Mouse (Mus musculus) heart, embryonic 11.5 days (tissue): ENCODE measurements around the gene Ntsr1. TPM values are rescaled to one million over a fixed set of nuclear protein-coding genes. Genes with fewer than 3 reads are reported as not detected.

Experiments used
- ATAC-seq: fragments of 200-750 bp; cut with Nextera tagmentation; replicated peaks from 2 replicates; pipeline ENCODE4 v1.8.0; 2017; ENCODE audit warnings: moderate library complexity; ENCODE audit not compliant: insufficient number of reproducible peaks, low FRiP score, low TSS enrichment
- H3K27ac ChIP-seq: fragments of 300-500 bp; sonication (generic); 2 replicates; pipeline ENCODE4 v1.5.1; 2014; ENCODE audit warnings: mild to moderate bottlenecking, low read depth, low read length
- H3K27me3 ChIP-seq: fragments of 300-500 bp; sonication (generic); 2 replicates; pipeline ENCODE4 v1.6.1; 2014; ENCODE audit warnings: mild to moderate bottlenecking, low read length, mixed read lengths; ENCODE audit not compliant: control insufficient read depth, insufficient read depth
- H3K36me3 ChIP-seq: fragments of 300-500 bp; sonication (generic); 2 replicates; pipeline ENCODE4 v1.6.1; 2014; ENCODE audit warnings: mild to moderate bottlenecking, low read length, moderate library complexity, mixed read lengths; ENCODE audit not compliant: control insufficient read depth, insufficient read depth
- H3K4me1 ChIP-seq: fragments of 300-500 bp; sonication (generic); 2 replicates; pipeline ENCODE4 v1.6.1; 2014; ENCODE audit warnings: low read length; ENCODE audit not compliant: control insufficient read depth, insufficient read depth
- H3K4me2 ChIP-seq: fragments of 300-500 bp; sonication (generic); 2 replicates; pipeline ENCODE4 v1.6.1; 2014; ENCODE audit warnings: mild to moderate bottlenecking, moderate library complexity
- H3K4me3 ChIP-seq: fragments of 300-500 bp; sonication (generic); 2 replicates; pipeline ENCODE4 v1.5.1; 2014; ENCODE audit warnings: low read depth, low read length
- H3K9ac ChIP-seq: fragments of 300-500 bp; sonication (generic); 2 replicates; pipeline ENCODE4 v1.6.1; 2014; ENCODE audit warnings: mild to moderate bottlenecking, low read depth, low read length, moderate library complexity
- H3K9me3 ChIP-seq: fragments of 300-500 bp; sonication (generic); replicated peaks from 2 replicates; pipeline ENCODE4 v1.6.1; 2016; ENCODE audit warnings: low read length; ENCODE audit not compliant: control insufficient read depth
- WGBS: fragments of 180-500 bp; shearing (Covaris S2); extraction: QIAGEN DNeasy Blood & Tissue Kit; methylation state at CpG from one replicate; pipeline ENCODE4 v1.1.7; 2014; ENCODE audit not compliant: insufficient replicate concordance; 5-methylcytosine and 5-hydroxymethylcytosine counted together
- polyA plus RNA-seq: library from polyadenylated mRNA; unstranded; fragments of >200 nt; fragmentation: Nextera tagmentation; extraction: Ambion mirVana; gene quantifications from 2 replicates; pipeline ENCODE4 v1.2.1, GENCODE M21; 2014

Ntsr1 gene
- 0.36 and 0.52 TPM in 2 replicates for polyA plus RNA-seq

- no peak within 1 kb of the TSS for H3K9ac ChIP-seq
- peaks cover 5% of the 10 kb centered on the region; the same call in 1 of the 2 replicates for H3K4me1 ChIP-seq
- WGBS: under 1% methylated on average over 30 of the region's 30 CpGs
- H3K27ac ChIP-seq: no peak within 1 kb of the TSS
- H3K4me3 ChIP-seq: peak within 1 kb of the TSS; percentile 36
- H3K4me2 ChIP-seq: peak within 1 kb of the TSS; percentile 71
- peaks cover 55% of the 10 kb centered on the region for H3K27me3 ChIP-seq
- no peaks in the 10 kb centered on the region for H3K36me3 ChIP-seq
- H3K9me3 ChIP-seq: no peaks in the 10 kb centered on the region
- ATAC-seq: no peak
Measured at GRCm38 (mm10) chr2:180499741-180500140, at the start of gene Ntsr1. Ntsr1 (plus strand) TSS chr2:180499976.

GRCm38 (mm10) chr2:180450529-180450928, 49.2 kb upstream of the Ntsr1 start:
- no peaks in the 10 kb centered on the region for H3K36me3 ChIP-seq
- H3K27ac ChIP-seq: no peak overlapping the region
- no peak overlapping the region for H3K4me3 ChIP-seq
- peaks cover 4% of the 10 kb centered on the region; the same call in 1 of the 2 replicates for H3K4me1 ChIP-seq
- no peak overlapping the region for H3K9ac ChIP-seq
- H3K4me2 ChIP-seq: no peak overlapping the region
- H3K9me3 ChIP-seq: no peaks in the 10 kb centered on the region
- ATAC-seq: no peak
- no peaks in the 10 kb centered on the region; the same call in 1 of the 2 replicates for H3K27me3 ChIP-seq
- 77% methylated on average over 5 of the region's 5 CpGs for WGBS

- peak within 1 kb of the TSS; percentile 39; the same call in 1 of the 2 replicates for H3K9ac ChIP-seq
- 2% methylated on average over 65 of the region's 65 CpGs for WGBS
- peak; percentile 91 for ATAC-seq
- H3K27me3 ChIP-seq: peaks cover 30% of the 10 kb centered on the region
- no peaks in the 10 kb centered on the region for H3K9me3 ChIP-seq
- H3K4me2 ChIP-seq: peak within 1 kb of the TSS; percentile 93
- H3K27ac ChIP-seq: no peak within 1 kb of the TSS
- peaks cover 6% of the 10 kb centered on the region; the same call in 1 of the 2 replicates for H3K4me1 ChIP-seq
- H3K36me3 ChIP-seq: no peaks in the 10 kb centered on the region
- peak within 1 kb of the TSS; percentile 55 for H3K4me3 ChIP-seq
Measured at GRCm38 (mm10) chr2:180455723-180456698, 43.8 kb upstream of the Ntsr1 start, which contains the start of gene Slco4a1. Slco4a1 (plus strand) TSS chr2:180456245.

GRCm38 (mm10) chr2:180456705-180457104, 43.1 kb upstream of the Ntsr1 start:
- no peaks in the 10 kb centered on the region for H3K9me3 ChIP-seq
- H3K9ac ChIP-seq: 0 out of 2 replicates have a peak overlapping the region, but pooled peaks have one; percentile 39
- peak overlapping the region; percentile 55 for H3K4me3 ChIP-seq
- no peak overlapping the region for H3K27ac ChIP-seq
- no peaks in the 10 kb centered on the region for H3K36me3 ChIP-seq
- peaks cover 6% of the 10 kb centered on the region; the same call in 1 of the 2 replicates for H3K4me1 ChIP-seq
- WGBS: 1% methylated on average over 27 of the region's 28 CpGs
- peaks cover 30% of the 10 kb centered on the region for H3K27me3 ChIP-seq
- H3K4me2 ChIP-seq: peak overlapping the region; percentile 93
- no peak for ATAC-seq

GRCm38 (mm10) chr2:180457680-180458079, 42.1 kb upstream of the Ntsr1 start:
- no peak overlapping the region for H3K27ac ChIP-seq
- H3K36me3 ChIP-seq: no peaks in the 10 kb centered on the region
- H3K27me3 ChIP-seq: peaks cover 30% of the 10 kb centered on the region
- no peak overlapping the region for H3K4me3 ChIP-seq
- H3K4me2 ChIP-seq: no peak overlapping the region
- H3K4me1 ChIP-seq: peaks cover 6% of the 10 kb centered on the region; the same call in 1 of the 2 replicates
- ATAC-seq: no peak
- 63% methylated on average over 2 of the region's 2 CpGs for WGBS
- H3K9ac ChIP-seq: no peak overlapping the region
- H3K9me3 ChIP-seq: no peaks in the 10 kb centered on the region

- no peaks in the 10 kb centered on the region for H3K9me3 ChIP-seq
- H3K36me3 ChIP-seq: no peaks in the 10 kb centered on the region
- peaks cover 6% of the 10 kb centered on the region; the same call in 1 of the 2 replicates for H3K4me1 ChIP-seq
- no peak overlapping the region for H3K4me3 ChIP-seq
- no peak overlapping the region for H3K4me2 ChIP-seq
- no peak overlapping the region for H3K9ac ChIP-seq
- no peak for ATAC-seq
- 62% methylated on average over 4 of the region's 4 CpGs for WGBS
- peaks cover 30% of the 10 kb centered on the region for H3K27me3 ChIP-seq
- H3K27ac ChIP-seq: no peak overlapping the region
Measured at GRCm38 (mm10) chr2:180459437-180459836, 40.3 kb upstream of the Ntsr1 start.

GRCm38 (mm10) chr2:180460801-180461200, 39.0 kb upstream of the Ntsr1 start:
- Histone ChIP-seq H3K27me3 (peaks cover 30% of the 10 kb centered on the region), H3K36me3 (no peaks in the 10 kb centered on the region), H3K4me1 (0 out of 2 replicates have a peak, but pooled peaks cover 2% of the 10 kb centered on the region), H3K27ac (no peak overlapping the region), H3K9me3 (no peaks in the 10 kb centered on the region), H3K9ac (no peak overlapping the region), H3K4me3 (no peak overlapping the region), H3K4me2 (no peak overlapping the region)
- ATAC-seq: no peak
- 63% methylated on average over 8 of the region's 8 CpGs for WGBS

GRCm38 (mm10) chr2:180462593-180462992, 37.2 kb upstream of the Ntsr1 start:
- H3K27ac ChIP-seq: no peak overlapping the region
- no peaks in the 10 kb centered on the region for H3K4me1 ChIP-seq
- H3K36me3 ChIP-seq: no peaks in the 10 kb centered on the region
- H3K9me3 ChIP-seq: no peaks in the 10 kb centered on the region
- no peak for ATAC-seq
- no peak overlapping the region for H3K9ac ChIP-seq
- no peak overlapping the region for H3K4me3 ChIP-seq
- peaks cover 16% of the 10 kb centered on the region for H3K27me3 ChIP-seq
- no peak overlapping the region for H3K4me2 ChIP-seq
- WGBS: 78% methylated on average over 8 of the region's 8 CpGs
